Mouse (Mus musculus): ENCODE data around the gene Gm4353. TPM values are rescaled to one million over a fixed set of nuclear protein-coding genes. Genes with fewer than 3 reads are reported as not detected.

Gm4353 gene
- polyA plus RNA-seq, 2 experiments = 0.51 to 0.57 TPM

DNA sequence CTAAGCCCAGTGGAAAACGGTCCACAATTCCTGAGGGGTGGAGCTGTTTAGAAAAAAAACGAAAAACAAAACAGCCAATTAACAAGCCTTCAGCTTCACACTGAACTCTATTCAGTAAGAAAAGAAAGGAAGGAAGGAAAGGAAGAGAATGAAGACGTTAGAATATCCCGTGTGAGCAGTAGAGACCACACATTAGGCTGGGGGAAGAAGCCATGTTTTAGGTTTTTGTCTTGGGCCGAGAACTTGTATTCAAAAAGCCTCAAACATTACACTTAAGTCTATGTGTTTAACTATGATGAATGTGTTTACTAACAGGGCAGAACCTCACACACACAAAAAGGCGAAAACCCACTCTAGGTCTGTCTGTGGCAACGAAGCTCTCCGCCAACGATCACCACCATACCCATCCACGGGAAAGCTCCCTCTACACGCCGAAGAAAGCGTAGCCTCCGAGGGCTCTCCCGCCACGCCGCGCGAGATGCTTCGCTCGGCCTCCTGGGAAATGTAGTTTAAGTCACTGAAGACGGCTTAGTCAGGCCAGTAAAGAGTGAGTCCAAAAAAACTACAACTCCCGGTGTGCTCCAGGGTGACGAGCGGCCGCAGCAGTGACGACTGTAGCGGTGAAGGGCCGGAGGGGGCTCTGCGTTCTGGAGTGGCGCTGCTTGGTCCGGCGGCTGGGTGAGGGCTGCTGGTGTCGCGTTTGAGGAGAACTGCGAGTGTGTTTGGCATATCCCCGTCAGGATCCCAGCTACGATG lies 8.5 kb upstream of the Gm4353 start:
- no peaks in the 10 kb centered on the region; the same call in 1 of the 2 replicates for H3K27me3 ChIP-seq (ENCODE audit: control insufficient read depth, insufficient read depth, low read length)
- no peaks in the 10 kb centered on the region for H3K9me3 ChIP-seq (ENCODE audit: control insufficient read depth, low read length)
- peak; percentile 91 to 95 (median 94) for DNase-seq (ENCODE audit: low read depth in 3 of 3, low spot score in 3 of 3)
- peak overlapping the region; percentile 62 for H3K27ac ChIP-seq
- H3K4me2 ChIP-seq (ENCODE audit: low read depth) = peak overlapping the region; percentile 89
- peaks cover 18 to 24% of the 10 kb centered on the region in 2 experiments for H3K4me1 ChIP-seq (replicated peaks; ENCODE audit: control insufficient read depth in 2 of 2, insufficient read depth in 2 of 2, low read length in 1 of 2)
- H3K9ac ChIP-seq (replicated peaks) = peak overlapping the region; percentile 94
- H3K4me3 ChIP-seq (ENCODE audit: insufficient read depth in 1 of 2, low read depth in 2 of 2, low read length in 2 of 2) = peak overlapping the region; percentile 90 to 99
- H3K36me3 ChIP-seq (replicated peaks; ENCODE audit: control insufficient read depth, insufficient read depth, low read depth) = no peaks in the 10 kb centered on the region
- WGBS (ENCODE audit: insufficient replicate concordance) = under 1% methylated on average over 38 of the region's 38 CpGs
- peak; percentile 99 for ATAC-seq (ENCODE audit: insufficient read depth)
- TF ChIP-seq EP300 (IDR thresholded peaks at IDR 0.05; ENCODE audit: low read depth) = 0 out of 2 replicates have a peak, but pooled peaks have one; percentile 12
- TF ChIP-seq CTCF (IDR thresholded peaks at IDR 0.05; ENCODE audit: low read depth) = peak; percentile 73

DNA sequence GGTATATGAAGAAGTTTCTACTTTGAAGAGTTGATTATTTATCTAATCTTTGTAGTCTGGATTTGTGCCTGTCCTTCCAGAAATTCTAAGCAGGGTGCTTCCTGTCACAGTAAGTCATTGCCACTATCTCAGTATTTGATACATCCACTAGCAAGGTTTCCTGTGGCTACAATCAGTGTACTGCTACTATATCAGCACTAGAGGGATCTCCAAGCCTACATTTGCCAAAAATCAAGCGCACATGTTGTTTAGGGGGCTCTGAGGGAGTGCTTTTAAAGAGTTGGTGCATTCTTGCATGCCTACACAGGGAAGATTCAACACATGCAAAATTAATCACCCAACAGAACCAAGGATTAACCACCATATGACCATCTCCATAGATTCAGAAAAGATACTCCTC lies 23.7 kb downstream of the Gm4353 start:
- Histone ChIP-seq H3K9ac (replicated peaks) (no peak overlapping the region), H3K4me3 (ENCODE audit: insufficient read depth in 1 of 2, low read depth in 2 of 2, low read length in 2 of 2) (no peak overlapping the region), H3K27ac (no peak overlapping the region), H3K9me3 (ENCODE audit: control insufficient read depth, low read length) (no peaks in the 10 kb centered on the region), H3K36me3 (replicated peaks; ENCODE audit: control insufficient read depth, insufficient read depth, low read depth) (no peaks in the 10 kb centered on the region), H3K4me1 (replicated peaks; ENCODE audit: control insufficient read depth in 2 of 2, insufficient read depth in 2 of 2, low read length in 1 of 2) (no peaks in the 10 kb centered on the region), H3K4me2 (ENCODE audit: low read depth) (no peak overlapping the region), H3K27me3 (ENCODE audit: control insufficient read depth, insufficient read depth, low read length) (no peaks in the 10 kb centered on the region)
- TF ChIP-seq EP300 (IDR thresholded peaks at IDR 0.05; ENCODE audit: low read depth) (no peak), CTCF (IDR thresholded peaks at IDR 0.05; ENCODE audit: low read depth) (peak; percentile 7; the same call in 1 of the 2 replicates)
- ATAC-seq (ENCODE audit: insufficient read depth) = no peak
- WGBS (ENCODE audit: insufficient replicate concordance) = 25% methylated on average over 1 of the region's 1 CpGs
- no peak for DNase-seq (ENCODE audit: low read depth in 3 of 3, low spot score in 3 of 3)

DNA sequence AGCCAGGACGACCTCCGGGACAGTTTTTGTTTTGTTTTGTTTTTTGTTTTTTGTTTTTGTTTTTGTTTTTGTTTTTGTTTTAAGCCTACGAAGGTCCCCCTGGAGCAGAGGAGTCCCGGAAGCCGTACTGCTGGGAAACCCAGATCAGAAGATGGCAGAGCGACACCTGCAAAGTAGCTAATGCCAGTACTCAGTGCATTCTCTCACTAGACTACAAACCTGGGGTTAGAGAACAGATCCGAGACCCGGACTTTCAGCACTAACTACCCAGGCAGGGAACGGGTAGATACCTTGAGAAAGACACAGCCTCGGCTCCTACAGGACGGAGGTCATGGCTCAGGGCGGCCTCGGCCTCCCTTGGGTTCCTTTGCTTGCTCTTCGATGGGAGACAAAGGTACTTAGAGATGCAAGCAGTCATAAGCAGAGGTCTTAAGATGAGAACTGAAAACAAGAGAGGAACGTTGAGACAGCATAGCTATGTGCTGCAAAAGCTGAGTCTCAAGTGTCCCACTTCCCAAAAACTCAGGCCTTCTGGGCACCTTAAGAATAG lies 43.9 kb downstream of the Gm4353 start:
- no peaks in the 10 kb centered on the region for H3K9me3 ChIP-seq (ENCODE audit: control insufficient read depth, low read length)
- no peak overlapping the region for H3K4me3 ChIP-seq (ENCODE audit: insufficient read depth in 1 of 2, low read depth in 2 of 2, low read length in 2 of 2)
- H3K27ac ChIP-seq = no peak overlapping the region
- WGBS (ENCODE audit: insufficient replicate concordance) = 32% methylated on average over 15 of the region's 15 CpGs
- TF ChIP-seq CTCF (IDR thresholded peaks at IDR 0.05; ENCODE audit: low read depth) (no peak), EP300 (IDR thresholded peaks at IDR 0.05; ENCODE audit: low read depth) (no peak)
- H3K9ac ChIP-seq (replicated peaks) = no peak overlapping the region
- H3K4me1 ChIP-seq (replicated peaks; ENCODE audit: control insufficient read depth in 2 of 2, insufficient read depth in 2 of 2, low read length in 1 of 2) = 0 out of 4 replicates have a peak, but pooled peaks cover 0 to 5% of the 10 kb centered on the region in 2 experiments
- peaks cover 54% of the 10 kb centered on the region for H3K27me3 ChIP-seq (ENCODE audit: control insufficient read depth, insufficient read depth, low read length)
- peak overlapping the region; percentile 72 for H3K4me2 ChIP-seq (ENCODE audit: low read depth)
- H3K36me3 ChIP-seq (replicated peaks; ENCODE audit: control insufficient read depth, insufficient read depth, low read depth) = no peaks in the 10 kb centered on the region
- DNase-seq (ENCODE audit: low read depth in 3 of 3, low spot score in 3 of 3) (no peak), ATAC-seq (ENCODE audit: insufficient read depth) (no peak)

DNA sequence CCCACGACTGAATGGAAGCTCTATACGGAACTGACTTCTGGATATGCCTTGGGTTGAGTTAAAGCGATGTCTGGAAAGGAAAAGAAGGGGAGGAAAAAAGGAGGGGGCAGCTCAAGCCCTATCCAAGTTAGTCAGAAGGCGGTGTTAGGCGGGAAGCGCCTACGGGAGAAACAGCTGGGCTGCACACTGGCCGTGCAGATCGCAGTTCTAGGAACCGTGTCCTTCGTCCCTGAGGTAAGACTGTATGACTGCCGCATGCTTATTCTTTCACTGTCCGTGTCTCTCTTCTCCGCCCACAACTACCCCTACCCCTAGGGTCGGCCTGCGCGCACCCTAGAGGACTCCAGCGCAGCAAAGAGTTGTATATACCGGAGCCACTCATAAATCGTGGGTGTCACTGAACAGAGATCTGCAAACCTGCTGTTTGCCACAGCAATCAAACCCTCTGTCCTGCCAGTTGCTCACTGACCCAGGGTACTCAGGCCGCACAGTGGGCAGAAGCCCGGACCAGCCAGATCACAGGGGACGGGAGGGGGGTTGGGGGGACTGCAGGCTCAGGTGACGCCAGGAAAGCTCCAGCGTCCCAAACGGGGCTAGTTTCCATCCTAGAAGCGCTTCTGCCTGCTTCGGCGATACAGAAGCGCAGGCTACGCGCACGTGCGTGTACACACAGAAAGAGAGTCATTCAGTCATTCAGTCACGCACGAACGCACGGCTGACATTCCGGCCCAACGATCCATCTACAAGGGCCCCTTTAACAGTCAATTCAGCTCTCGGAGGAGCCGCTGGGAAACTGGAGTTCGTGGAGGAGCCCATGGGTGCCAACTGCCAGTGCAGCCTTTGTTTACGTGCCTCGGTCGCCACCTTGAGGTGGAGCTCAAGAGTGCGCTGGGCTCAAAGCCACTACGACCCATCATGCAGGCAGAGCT lies 44.6 kb downstream of the Gm4353 start:
- under 1% methylated on average over 48 of the region's 48 CpGs for WGBS (ENCODE audit: insufficient replicate concordance)
- peak; percentile 74 for ATAC-seq (ENCODE audit: insufficient read depth)
- Histone ChIP-seq H3K9me3 (ENCODE audit: control insufficient read depth, low read length) (no peaks in the 10 kb centered on the region), H3K27me3 (ENCODE audit: control insufficient read depth, insufficient read depth, low read length) (peaks cover 61% of the 10 kb centered on the region), H3K4me2 (ENCODE audit: low read depth) (peak overlapping the region; percentile 72), H3K4me3 (ENCODE audit: insufficient read depth in 1 of 2, low read depth in 2 of 2, low read length in 2 of 2) (peak overlapping the region; percentile 52 to 55), H3K27ac (no peak overlapping the region), H3K36me3 (replicated peaks; ENCODE audit: control insufficient read depth, insufficient read depth, low read depth) (no peaks in the 10 kb centered on the region), H3K4me1 (replicated peaks; ENCODE audit: control insufficient read depth in 2 of 2, insufficient read depth in 2 of 2, low read length in 1 of 2) (0 out of 4 replicates have a peak, but pooled peaks cover 0 to 5% of the 10 kb centered on the region in 2 experiments), H3K9ac (replicated peaks) (0 out of 2 replicates have a peak overlapping the region, but pooled peaks have one; percentile 9)
- peak; percentile 45 to 57 (median 46) for DNase-seq (ENCODE audit: low read depth in 3 of 3, low spot score in 3 of 3)
- peak; percentile 95 for TF ChIP-seq CTCF (IDR thresholded peaks at IDR 0.05; ENCODE audit: low read depth)
- TF ChIP-seq EP300 (IDR thresholded peaks at IDR 0.05; ENCODE audit: low read depth) = no peak
